Mouse (Mus musculus) forebrain, embryonic 11.5 days (tissue): ENCODE measurements around the gene 2310003L06Rik. TPM values are rescaled to one million over a fixed set of nuclear protein-coding genes. Genes with fewer than 3 reads are reported as not detected.

ENCODE experiments used
- ATAC-seq: fragments of 200-750 bp; cut with Nextera tagmentation; replicated peaks from 2 replicates; pipeline ENCODE4 v1.8.0; 2017; ENCODE audit warnings: moderate TSS enrichment; ENCODE audit not compliant: low FRiP score
- DNase-seq: peaks from one replicate; pipeline ENCODE4 v3.0.0-alpha.2; 2017; ENCODE audit warnings: low spot score
- H3K27ac ChIP-seq: fragments of 300-500 bp; sonication (generic); 2 replicates; pipeline ENCODE4 v1.5.1; 2014; ENCODE audit warnings: low read depth, low read length
- H3K27me3 ChIP-seq: fragments of 300-500 bp; sonication (generic); 2 replicates; pipeline ENCODE4 v1.6.1; 2014; ENCODE audit warnings: mild to moderate bottlenecking, low read length, mixed read lengths; ENCODE audit not compliant: control insufficient read depth, insufficient read depth
- H3K36me3 ChIP-seq: fragments of 300-500 bp; sonication (generic); 2 replicates; pipeline ENCODE4 v1.6.1; 2014; ENCODE audit warnings: mild to moderate bottlenecking, low read length, moderate library complexity, mixed read lengths; ENCODE audit not compliant: control insufficient read depth, insufficient read depth
- H3K4me1 ChIP-seq: fragments of 300-500 bp; sonication (generic); replicated peaks from 2 replicates; pipeline ENCODE4 v1.6.1; 2014; ENCODE audit warnings: low read length, mixed read lengths; ENCODE audit not compliant: control insufficient read depth, insufficient read depth
- H3K4me2 ChIP-seq: fragments of 300-500 bp; sonication (generic); 2 replicates; pipeline ENCODE4 v1.6.1; 2014; ENCODE audit warnings: low read depth, mild to moderate bottlenecking, low read length, moderate library complexity, mixed read lengths; ENCODE audit not compliant: severe bottlenecking
- H3K4me3 ChIP-seq: fragments of 300-500 bp; sonication (generic); 2 replicates; pipeline ENCODE4 v1.5.1; 2014; ENCODE audit warnings: low read depth, low read length
- H3K9ac ChIP-seq: fragments of 300-500 bp; sonication (generic); 2 replicates; pipeline ENCODE4 v1.6.1; 2014; ENCODE audit warnings: low read length
- H3K9me3 ChIP-seq: fragments of 300-500 bp; sonication (generic); 2 replicates; pipeline ENCODE4 v1.6.1; 2016; ENCODE audit warnings: low read length, mixed read lengths; ENCODE audit not compliant: control insufficient read depth
- WGBS: fragments of 180-500 bp; shearing (Covaris S2); extraction: QIAGEN DNeasy Blood & Tissue Kit; methylation state at CpG from one replicate; pipeline ENCODE4 v1.1.7; 2014; 5-methylcytosine and 5-hydroxymethylcytosine counted together
- polyA plus RNA-seq: library from polyadenylated mRNA; unstranded; fragments of >200 nt; fragmentation: Nextera tagmentation; extraction: Ambion mirVana; gene quantifications from 2 replicates; pipeline ENCODE4 v1.2.1, GENCODE M21; 2014

Gene 2310003L06Rik
- not detected in 2 replicates for polyA plus RNA-seq

DNA sequence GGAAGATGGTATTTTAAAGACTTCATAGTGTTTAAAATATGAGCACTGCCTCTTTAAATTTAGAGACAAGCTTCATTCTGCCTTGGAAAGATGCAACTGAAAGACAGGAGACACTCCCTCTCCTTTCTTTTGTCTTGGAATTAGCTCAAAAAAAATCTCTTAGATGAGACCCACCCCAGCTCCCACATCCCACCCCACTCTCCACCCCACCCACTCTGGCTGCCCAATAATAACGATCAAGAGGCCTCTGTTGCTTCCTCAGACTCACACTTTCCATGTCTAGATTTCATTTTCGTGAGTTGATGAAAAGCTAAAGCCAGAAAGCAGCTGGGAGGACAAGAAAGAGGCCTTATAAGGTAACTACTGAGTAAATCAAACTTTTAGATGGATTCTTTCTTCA is at the start of gene 2310003L06Rik, which contains the start of gene Gm28434:
2310003L06Rik (plus strand) TSS at position 259 of the 400 bp plus-strand sequence.
Gm28434 (plus strand) TSS at position 317 of the 400 bp plus-strand sequence.
- no peak for ATAC-seq
- no peak for DNase-seq
- Histone ChIP-seq H3K4me3 (no peak within 1 kb of the TSS), H3K27me3 (no peaks in the 10 kb centered on the region), H3K9ac (no peak within 1 kb of the TSS), H3K4me2 (no peak within 1 kb of the TSS), H3K9me3 (no peaks in the 10 kb centered on the region), H3K27ac (no peak within 1 kb of the TSS), H3K4me1 (no peaks in the 10 kb centered on the region), H3K36me3 (no peaks in the 10 kb centered on the region)
- 77% methylated on average over 2 of the region's 2 CpGs for WGBS

DNA sequence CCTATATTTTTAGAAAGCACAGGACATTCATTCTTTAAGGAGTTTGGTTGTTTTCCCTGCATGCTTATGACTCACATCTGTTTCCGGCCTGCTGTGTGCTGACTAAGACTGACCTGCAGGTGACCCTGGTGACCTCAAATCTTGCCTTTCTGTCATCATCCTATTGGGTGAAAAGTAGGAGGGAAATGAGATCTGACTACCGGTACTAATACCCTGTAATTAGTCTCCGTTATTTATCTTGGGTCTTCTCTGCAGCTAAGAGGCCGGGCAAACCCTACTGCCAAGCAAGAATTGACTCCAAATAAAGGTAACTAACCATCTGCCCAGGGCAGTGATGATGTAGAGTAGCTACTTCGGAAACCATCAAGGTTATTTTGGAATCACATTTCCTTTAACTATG is 43.9 kb upstream of the 2310003L06Rik start, which contains the start of gene Csn3:
Csn3 (plus strand) TSS at position 208 of the 400 bp plus-strand sequence.
- Histone ChIP-seq H3K9ac (no peak within 1 kb of the TSS), H3K36me3 (no peaks in the 10 kb centered on the region), H3K27ac (no peak within 1 kb of the TSS), H3K4me3 (no peak within 1 kb of the TSS), H3K4me1 (no peaks in the 10 kb centered on the region), H3K27me3 (no peaks in the 10 kb centered on the region), H3K4me2 (no peak within 1 kb of the TSS), H3K9me3 (no peaks in the 10 kb centered on the region)
- ATAC-seq: no peak
- no peak for DNase-seq
- 24% methylated on average over 5 of the region's 5 CpGs for WGBS

DNA sequence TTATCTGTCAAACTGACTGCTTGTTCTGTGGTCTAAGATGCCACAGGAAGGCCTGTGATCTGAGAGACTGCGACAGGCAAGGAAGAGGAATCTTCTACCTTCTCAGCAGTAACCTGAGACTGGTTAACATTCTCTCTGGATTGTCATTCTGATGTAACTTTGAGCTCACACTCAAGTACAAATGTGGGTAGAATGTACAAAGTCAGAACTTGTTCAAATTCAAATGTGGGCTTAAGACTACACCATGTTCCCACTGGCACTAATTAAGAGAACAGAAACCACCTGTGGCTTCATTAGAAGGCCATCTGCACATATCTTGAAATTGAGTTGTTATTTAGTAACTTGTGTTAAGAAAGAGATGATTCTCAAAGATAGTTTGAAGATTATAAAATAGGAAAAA is 37.7 kb upstream of the 2310003L06Rik start:
- Histone ChIP-seq H3K4me3 (no peak overlapping the region), H3K27ac (no peak overlapping the region), H3K9me3 (no peaks in the 10 kb centered on the region), H3K9ac (no peak overlapping the region), H3K36me3 (no peaks in the 10 kb centered on the region), H3K4me2 (no peak overlapping the region), H3K4me1 (no peaks in the 10 kb centered on the region), H3K27me3 (no peaks in the 10 kb centered on the region)
- no peak for ATAC-seq
- no peak for DNase-seq
- 57% methylated on average over 1 of the region's 1 CpGs for WGBS

DNA sequence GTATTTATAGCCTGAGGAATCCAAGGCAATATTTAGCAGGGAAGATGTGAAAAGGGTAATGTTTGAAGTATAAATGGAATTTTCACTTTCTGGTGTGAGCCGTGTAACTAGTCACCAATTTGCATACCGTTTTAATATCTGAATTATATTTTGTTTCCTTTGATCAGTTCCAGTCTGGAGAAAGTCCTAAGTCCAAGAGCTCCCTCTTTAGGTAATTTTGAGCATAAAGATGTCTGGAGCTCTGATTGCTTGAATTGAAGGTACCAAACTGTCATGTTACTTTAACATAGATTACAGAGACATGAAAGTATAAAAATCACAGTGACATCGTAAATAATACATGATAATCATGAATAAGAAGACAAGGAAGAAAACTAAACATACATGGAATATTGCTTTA is 28.5 kb upstream of the 2310003L06Rik start:
- H3K36me3 ChIP-seq: no peaks in the 10 kb centered on the region
- no peaks in the 10 kb centered on the region for H3K27me3 ChIP-seq
- no peaks in the 10 kb centered on the region for H3K4me1 ChIP-seq
- H3K9me3 ChIP-seq: no peaks in the 10 kb centered on the region
- DNase-seq (no peak), ATAC-seq (no peak)
- no peak overlapping the region for H3K27ac ChIP-seq
- H3K4me2 ChIP-seq: no peak overlapping the region
- no peak overlapping the region for H3K4me3 ChIP-seq
- WGBS: 60% methylated on average over 3 of the region's 3 CpGs
- H3K9ac ChIP-seq: no peak overlapping the region

DNA sequence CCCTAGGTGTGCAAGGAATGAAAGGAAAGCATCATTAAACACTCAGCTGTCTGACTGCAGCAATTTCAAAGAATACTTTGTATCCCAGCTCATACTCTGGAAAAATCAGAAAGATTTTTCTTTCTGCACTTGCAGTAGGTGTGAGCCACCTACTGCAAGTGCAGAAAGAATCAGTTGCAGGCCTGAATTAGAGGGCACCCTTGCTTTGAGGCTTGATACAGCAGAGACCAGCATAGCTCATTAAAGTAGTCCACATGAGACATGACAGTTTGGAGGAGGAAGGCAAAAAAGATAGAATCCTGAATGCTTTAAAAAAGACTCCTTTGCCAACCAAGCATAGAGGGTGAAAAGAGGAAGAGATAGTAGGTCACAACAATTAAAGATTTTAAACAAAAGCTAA is 26.7 kb upstream of the 2310003L06Rik start:
- DNase-seq (no peak), ATAC-seq (no peak)
- H3K27ac ChIP-seq: no peak overlapping the region

DNA sequence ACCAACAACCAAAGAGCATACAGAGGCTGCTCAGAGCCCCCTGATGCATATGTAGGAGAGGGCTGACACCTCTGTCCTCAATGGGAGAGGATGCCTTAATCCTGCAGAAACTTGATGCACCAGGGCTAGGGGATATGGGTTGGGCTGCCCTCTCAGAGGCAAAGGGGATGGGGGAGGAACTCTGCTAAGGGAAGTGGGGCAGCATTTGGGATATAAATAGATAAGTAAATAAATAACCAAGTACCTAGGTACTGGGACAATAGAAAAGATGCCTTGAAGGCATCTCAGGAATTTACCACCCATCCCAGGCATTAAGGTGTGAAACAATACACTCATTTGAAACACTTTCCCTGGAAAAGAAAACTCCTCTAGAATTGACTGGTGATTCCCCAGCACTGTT is 17.4 kb upstream of the 2310003L06Rik start:
- Histone ChIP-seq H3K4me2 (no peak overlapping the region), H3K27ac (no peak overlapping the region), H3K27me3 (no peaks in the 10 kb centered on the region), H3K36me3 (no peaks in the 10 kb centered on the region), H3K9me3 (no peaks in the 10 kb centered on the region), H3K4me1 (no peaks in the 10 kb centered on the region), H3K4me3 (no peak overlapping the region), H3K9ac (no peak overlapping the region)
- DNase-seq: no peak
- no peak for ATAC-seq

More for the DNA sequence above, 26.7 kb upstream of the 2310003L06Rik start:
- Histone ChIP-seq H3K27me3 (no peaks in the 10 kb centered on the region), H3K36me3 (no peaks in the 10 kb centered on the region), H3K9ac (no peak overlapping the region), H3K4me3 (no peak overlapping the region), H3K4me1 (no peaks in the 10 kb centered on the region), H3K4me2 (no peak overlapping the region), H3K9me3 (no peaks in the 10 kb centered on the region)

DNA sequence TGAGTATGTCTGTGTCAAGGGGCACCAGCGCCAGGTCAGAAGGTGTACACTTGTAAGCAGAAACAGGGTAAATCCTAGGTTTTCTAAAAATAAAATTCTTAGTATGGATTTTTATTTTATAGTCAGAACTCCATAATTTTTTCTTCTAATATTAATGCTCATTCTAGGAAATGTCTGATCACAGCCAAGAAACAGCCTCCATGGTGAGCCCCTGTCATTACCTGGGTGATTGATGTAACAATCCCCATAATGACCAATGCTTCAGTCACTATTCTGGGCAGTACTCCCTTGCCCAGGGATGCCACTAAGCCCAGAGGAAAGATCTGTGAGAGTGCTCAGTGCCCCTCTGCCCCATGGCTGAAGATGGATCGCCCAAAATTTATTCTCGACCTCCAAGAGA is 9.9 kb downstream of the 2310003L06Rik start, which contains the start of gene Cabs1:
Cabs1 (plus strand) TSS at position 301 of the 400 bp plus-strand sequence.
- Histone ChIP-seq H3K27me3 (no peaks in the 10 kb centered on the region), H3K4me1 (no peaks in the 10 kb centered on the region), H3K4me2 (no peak within 1 kb of the TSS), H3K36me3 (no peaks in the 10 kb centered on the region), H3K9ac (no peak within 1 kb of the TSS), H3K27ac (no peak within 1 kb of the TSS), H3K9me3 (no peaks in the 10 kb centered on the region), H3K4me3 (no peak within 1 kb of the TSS)
- DNase-seq: no peak
- WGBS: 88% methylated on average over 3 of the region's 3 CpGs
- ATAC-seq: no peak

DNA sequence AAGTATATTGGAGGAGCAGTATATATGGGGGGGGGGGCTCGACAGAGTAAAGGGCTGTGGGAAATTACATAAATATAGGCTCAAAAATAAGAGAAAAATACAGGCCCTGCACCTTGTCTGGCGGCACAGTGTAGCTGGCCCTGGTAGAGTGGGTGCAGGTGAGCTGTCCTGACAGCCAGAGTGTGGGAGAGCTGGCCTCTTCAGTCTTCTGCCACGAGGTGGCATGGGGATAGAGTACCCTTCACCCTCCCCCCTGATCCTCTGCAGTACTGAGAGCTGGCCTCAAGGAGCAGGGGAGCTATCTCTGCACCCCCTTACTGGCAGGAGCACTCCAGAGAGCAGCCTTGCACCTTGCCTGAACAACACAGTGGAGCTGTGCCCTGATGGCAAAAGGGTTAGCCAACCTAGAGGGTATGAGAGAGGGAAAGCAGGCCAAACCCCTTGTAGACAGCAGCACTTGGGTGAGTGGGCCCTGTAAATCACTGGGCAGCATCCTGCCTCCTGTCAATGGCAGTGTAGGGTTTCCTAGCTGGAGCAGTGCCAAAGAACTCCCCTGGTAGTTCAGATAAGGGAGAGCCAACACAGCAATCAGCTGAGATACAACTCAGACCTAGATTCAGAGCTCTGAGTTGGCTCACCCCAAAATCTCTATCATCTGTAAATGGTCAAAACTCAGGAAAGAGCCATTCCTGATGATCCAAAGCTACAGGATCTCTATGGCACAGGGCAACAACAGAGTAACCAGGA is 13.4 kb downstream of the 2310003L06Rik start:
- no peaks in the 10 kb centered on the region for H3K9me3 ChIP-seq
- H3K27me3 ChIP-seq: no peaks in the 10 kb centered on the region
- H3K9ac ChIP-seq: no peak overlapping the region
- ATAC-seq (peak; percentile 54; the same call in 1 of the 2 replicates), DNase-seq (no peak)
- 53% methylated on average over 3 of the region's 3 CpGs for WGBS
- no peak overlapping the region for H3K27ac ChIP-seq
- no peaks in the 10 kb centered on the region for H3K4me1 ChIP-seq
- no peak overlapping the region for H3K4me3 ChIP-seq
- H3K4me2 ChIP-seq: no peak overlapping the region
- H3K36me3 ChIP-seq: no peaks in the 10 kb centered on the region

DNA sequence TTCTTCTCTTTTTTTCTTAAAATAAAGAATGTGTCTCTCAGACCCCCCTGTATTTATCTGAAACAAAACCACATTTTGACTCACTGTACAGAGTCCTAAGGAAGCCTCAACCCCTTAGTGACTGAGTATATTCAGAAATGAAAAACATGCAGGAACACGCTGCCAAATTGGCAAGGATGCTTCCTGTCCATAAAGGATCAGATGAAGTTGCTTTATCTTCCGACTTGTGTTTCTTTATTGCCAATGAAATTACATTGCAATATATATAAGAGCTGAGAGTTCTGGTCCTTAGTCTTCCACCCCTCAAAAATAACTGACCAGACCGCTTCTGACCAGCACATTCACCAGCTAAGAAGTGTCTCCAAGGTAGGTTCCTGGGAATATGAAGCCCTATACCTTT is 33.0 kb downstream of the 2310003L06Rik start, which contains the start of gene Smr3a:
Smr3a (plus strand) TSS at position 301 of the 400 bp plus-strand sequence.
- DNase-seq: no peak
- H3K27ac ChIP-seq: no peak within 1 kb of the TSS
- H3K4me3 ChIP-seq: no peak within 1 kb of the TSS
- no peaks in the 10 kb centered on the region for H3K36me3 ChIP-seq
- no peaks in the 10 kb centered on the region for H3K9me3 ChIP-seq
- WGBS: 90% methylated on average over 3 of the region's 3 CpGs
- no peak within 1 kb of the TSS for H3K9ac ChIP-seq
- H3K27me3 ChIP-seq: no peaks in the 10 kb centered on the region
- no peak within 1 kb of the TSS for H3K4me2 ChIP-seq
- no peaks in the 10 kb centered on the region for H3K4me1 ChIP-seq
- ATAC-seq: no peak
